Mouse (Mus musculus) effector memory CD4-positive, alpha-beta T cell, adult 5 months (primary cell): ENCODE results near the gene Gm20865. TPM values are rescaled to one million over a fixed set of nuclear protein-coding genes. Genes with fewer than 3 reads are reported as not detected.

Experiments used
- polyA plus RNA-seq: library from polyadenylated mRNA; unstranded; fragments of 100-300 nt; shearing (Covaris generic); gene quantifications from one replicate; pipeline ENCODE4 v1.2.1, GENCODE M21; 2017

The Gm20865 gene
- polyA plus RNA-seq: not detected

GRCm38 (mm10) chrY:21241275-21241674, at the start of gene Gm20865:
Gm20865 (plus strand) TSS chrY:21241575.

Other genes with a start within 250 kb of the Gm20865 start
- gene Gm29866, start 247.9 kb upstream of the Gm20865 start, polyA plus RNA-seq: not detected
- not detected for gene Gm20909, start 77.0 kb upstream of the Gm20865 start, polyA plus RNA-seq